Mouse (Mus musculus) limb, embryonic 13.5 days (tissue): ENCODE results near the gene Sez6. TPM values are rescaled to one million over a fixed set of nuclear protein-coding genes. Genes with fewer than 3 reads are reported as not detected.
A peak's percentile ranks its signal among the peaks of the same experiment; 100 is the strongest.

Source experiments
- ATAC-seq: fragments of 200-750 bp; cut with Nextera tagmentation; 2 replicates; pipeline ENCODE4 v1.8.0; 2017; ENCODE audit warnings: low read depth, moderate number of reproducible peaks, moderate TSS enrichment; ENCODE audit not compliant: low FRiP score
- H3K27ac ChIP-seq: fragments of 300-500 bp; sonication (generic); 2 replicates; pipeline ENCODE4 v1.5.1; 2015; ENCODE audit warnings: inconsistent platforms, mild to moderate bottlenecking, moderate library complexity
- H3K27me3 ChIP-seq: fragments of 300-500 bp; sonication (generic); 2 replicates; pipeline ENCODE4 v1.6.1; 2015; ENCODE audit warnings: mild to moderate bottlenecking, inconsistent platforms
- H3K36me3 ChIP-seq: fragments of 300-500 bp; sonication (generic); 2 replicates; pipeline ENCODE4 v1.6.1; 2015; ENCODE audit warnings: inconsistent platforms, mild to moderate bottlenecking, moderate library complexity
- H3K4me1 ChIP-seq: fragments of 300-500 bp; sonication (generic); 2 replicates; pipeline ENCODE4 v1.6.1; 2015; ENCODE audit warnings: inconsistent platforms
- H3K4me2 ChIP-seq: fragments of 300-500 bp; sonication (generic); replicated peaks from 2 replicates; pipeline ENCODE4 v1.6.1; 2015; ENCODE audit warnings: inconsistent platforms, mild to moderate bottlenecking, moderate library complexity
- H3K4me3 ChIP-seq: fragments of 300-500 bp; sonication (generic); 2 replicates; pipeline ENCODE4 v1.5.1; 2015; ENCODE audit warnings: moderate library complexity, mild to moderate bottlenecking, inconsistent platforms
- H3K9ac ChIP-seq: fragments of 300-500 bp; sonication (generic); 2 replicates; pipeline ENCODE4 v1.6.1; 2015; ENCODE audit warnings: mild to moderate bottlenecking, inconsistent platforms
- H3K9me3 ChIP-seq: fragments of 300-500 bp; sonication (generic); 2 replicates; pipeline ENCODE4 v1.6.1; 2016; ENCODE audit warnings: inconsistent platforms
- WGBS: fragments of 180-500 bp; shearing (Covaris S2); methylation state at CpG from one replicate; pipeline ENCODE4 v1.1.7; 2015; 5-methylcytosine and 5-hydroxymethylcytosine counted together
- polyA plus RNA-seq: library from polyadenylated mRNA; unstranded; fragments of >200 nt; fragmentation: Nextera tagmentation; extraction: Ambion mirVana; gene quantifications from 2 replicates; pipeline ENCODE4 v1.2.1, GENCODE M21; 2015

Sez6 gene
- polyA plus RNA-seq: 0.18 and 0.60 TPM in 2 replicates

GRCm38 (mm10) chr11:77930751-77931540, at the start of gene Sez6:
Gene Sez6 (plus strand): TSS chr11:77930800.
- H3K9ac ChIP-seq: no peak within 1 kb of the TSS
- 2% methylated on average over 88 of the region's 94 CpGs for WGBS
- peaks cover 28% of the 10 kb centered on the region for H3K4me1 ChIP-seq
- H3K4me3 ChIP-seq: peak within 1 kb of the TSS; percentile 53
- no peak within 1 kb of the TSS for H3K27ac ChIP-seq
- H3K4me2 ChIP-seq: peak within 1 kb of the TSS; percentile 91
- no peaks in the 10 kb centered on the region for H3K9me3 ChIP-seq
- peaks cover 90% of the 10 kb centered on the region for H3K27me3 ChIP-seq
- peak; percentile 77 for ATAC-seq
- no peaks in the 10 kb centered on the region for H3K36me3 ChIP-seq

GRCm38 (mm10) chr11:77884524-77885245, 45.9 kb upstream of the Sez6 start:
- 45% methylated on average over 10 of the region's 10 CpGs for WGBS
- ATAC-seq: no peak
- Histone ChIP-seq H3K4me1 (peaks cover 28% of the 10 kb centered on the region), H3K9me3 (no peaks in the 10 kb centered on the region), H3K4me3 (no peak overlapping the region), H3K36me3 (no peaks in the 10 kb centered on the region), H3K4me2 (no peak overlapping the region), H3K27ac (no peak overlapping the region), H3K9ac (no peak overlapping the region), H3K27me3 (peaks cover 8% of the 10 kb centered on the region; the same call in 1 of the 2 replicates)

- Histone ChIP-seq H3K4me1 (peaks cover 28% of the 10 kb centered on the region), H3K27ac (no peak overlapping the region), H3K27me3 (peaks cover 8% of the 10 kb centered on the region; the same call in 1 of the 2 replicates), H3K4me2 (no peak overlapping the region), H3K4me3 (no peak overlapping the region), H3K36me3 (no peaks in the 10 kb centered on the region), H3K9ac (no peak overlapping the region), H3K9me3 (no peaks in the 10 kb centered on the region)
- ATAC-seq: no peak
- 51% methylated on average over 8 of the region's 8 CpGs for WGBS
Observed at GRCm38 (mm10) chr11:77885246-77885575, 45.4 kb upstream of the Sez6 start.

- no peaks in the 10 kb centered on the region for H3K9me3 ChIP-seq
- no peaks in the 10 kb centered on the region for H3K36me3 ChIP-seq
- H3K4me2 ChIP-seq: peak overlapping the region; percentile 5; the same call in 1 of the 2 replicates
- no peak overlapping the region for H3K4me3 ChIP-seq
- H3K27ac ChIP-seq: no peak overlapping the region
- peaks cover 14% of the 10 kb centered on the region; the same call in 1 of the 2 replicates for H3K27me3 ChIP-seq
- no peak for ATAC-seq
- H3K9ac ChIP-seq: no peak overlapping the region
- H3K4me1 ChIP-seq: peaks cover 28% of the 10 kb centered on the region
- WGBS: 38% methylated on average over 17 of the region's 17 CpGs
Observed at GRCm38 (mm10) chr11:77887373-77887960, 43.1 kb upstream of the Sez6 start.

- WGBS: 90% methylated on average over 5 of the region's 5 CpGs
- H3K36me3 ChIP-seq: no peaks in the 10 kb centered on the region
- H3K4me3 ChIP-seq: no peak overlapping the region
- H3K27ac ChIP-seq: no peak overlapping the region
- no peak overlapping the region for H3K9ac ChIP-seq
- H3K27me3 ChIP-seq: peaks cover 14% of the 10 kb centered on the region; the same call in 1 of the 2 replicates
- peaks cover 38% of the 10 kb centered on the region for H3K4me1 ChIP-seq
- H3K4me2 ChIP-seq: no peak overlapping the region
- ATAC-seq: no peak
- no peaks in the 10 kb centered on the region for H3K9me3 ChIP-seq
Observed at GRCm38 (mm10) chr11:77888846-77889245, 41.8 kb upstream of the Sez6 start.

- 8% methylated on average over 1 of the region's 2 CpGs for WGBS
Observed at GRCm38 (mm10) chr11:77889484-77889883, 41.1 kb upstream of the Sez6 start.

GRCm38 (mm10) chr11:77890648-77891258, 39.8 kb upstream of the Sez6 start:
- no peaks in the 10 kb centered on the region for H3K36me3 ChIP-seq
- H3K9me3 ChIP-seq: no peaks in the 10 kb centered on the region
- H3K4me3 ChIP-seq: no peak overlapping the region
- ATAC-seq: no peak
- H3K27me3 ChIP-seq: peaks cover 24% of the 10 kb centered on the region
- no peak overlapping the region for H3K27ac ChIP-seq
- no peak overlapping the region for H3K4me2 ChIP-seq
- H3K4me1 ChIP-seq: peaks cover 35% of the 10 kb centered on the region
- no peak overlapping the region for H3K9ac ChIP-seq
- 36% methylated on average over 2 of the region's 2 CpGs for WGBS

More at GRCm38 (mm10) chr11:77889484-77889883, 41.1 kb upstream of the Sez6 start:
- Histone ChIP-seq H3K36me3 (no peaks in the 10 kb centered on the region), H3K4me1 (peaks cover 44% of the 10 kb centered on the region), H3K4me3 (no peak overlapping the region), H3K27ac (no peak overlapping the region), H3K4me2 (no peak overlapping the region), H3K9me3 (no peaks in the 10 kb centered on the region), H3K9ac (no peak overlapping the region), H3K27me3 (peaks cover 14% of the 10 kb centered on the region; the same call in 1 of the 2 replicates)
- ATAC-seq: no peak

- ATAC-seq: no peak
- peaks cover 27% of the 10 kb centered on the region for H3K4me1 ChIP-seq
- H3K4me2 ChIP-seq: no peak overlapping the region
- H3K9me3 ChIP-seq: no peaks in the 10 kb centered on the region
- H3K27me3 ChIP-seq: peaks cover 37% of the 10 kb centered on the region
- 18% methylated on average over 5 of the region's 5 CpGs for WGBS
- H3K27ac ChIP-seq: no peak overlapping the region
- H3K36me3 ChIP-seq: no peaks in the 10 kb centered on the region
- H3K9ac ChIP-seq: no peak overlapping the region
- H3K4me3 ChIP-seq: no peak overlapping the region
Observed at GRCm38 (mm10) chr11:77892883-77893282, 37.7 kb upstream of the Sez6 start.

- no peak for ATAC-seq
- Histone ChIP-seq H3K4me2 (peak overlapping the region; percentile 19), H3K4me1 (peaks cover 27% of the 10 kb centered on the region), H3K9me3 (no peaks in the 10 kb centered on the region), H3K36me3 (no peaks in the 10 kb centered on the region), H3K27ac (peak overlapping the region; percentile 39; the same call in 1 of the 2 replicates), H3K27me3 (peaks cover 41% of the 10 kb centered on the region), H3K9ac (no peak overlapping the region), H3K4me3 (no peak overlapping the region)
- 38% methylated on average over 6 of the region's 6 CpGs for WGBS
Observed at GRCm38 (mm10) chr11:77893283-77893682, 37.3 kb upstream of the Sez6 start.

GRCm38 (mm10) chr11:77893787-77894718, 36.5 kb upstream of the Sez6 start, which contains the start of gene Pipox:
Gene Pipox (minus strand): TSS chr11:77894096.
- Histone ChIP-seq H3K9me3 (no peaks in the 10 kb centered on the region), H3K4me3 (no peak within 1 kb of the TSS), H3K27ac (peak within 1 kb of the TSS; percentile 39; the same call in 1 of the 2 replicates), H3K27me3 (peaks cover 49% of the 10 kb centered on the region), H3K9ac (no peak within 1 kb of the TSS), H3K36me3 (no peaks in the 10 kb centered on the region), H3K4me2 (peak within 1 kb of the TSS; percentile 19), H3K4me1 (peaks cover 27% of the 10 kb centered on the region)
- 25% methylated on average over 11 of the region's 11 CpGs for WGBS
- ATAC-seq: peak; percentile 24; the same call in 1 of the 2 replicates

GRCm38 (mm10) chr11:77894967-77895366, 35.6 kb upstream of the Sez6 start:
- WGBS: 78% methylated on average over 2 of the region's 2 CpGs
- peaks cover 50% of the 10 kb centered on the region for H3K27me3 ChIP-seq

More at GRCm38 (mm10) chr11:77894967-77895366, 35.6 kb upstream of the Sez6 start:
- Histone ChIP-seq H3K4me2 (no peak overlapping the region), H3K4me3 (no peak overlapping the region), H3K9me3 (no peaks in the 10 kb centered on the region), H3K9ac (no peak overlapping the region), H3K27ac (no peak overlapping the region), H3K4me1 (peaks cover 27% of the 10 kb centered on the region), H3K36me3 (no peaks in the 10 kb centered on the region)
- ATAC-seq: no peak
